Mouse (Mus musculus): ENCODE data around the gene Sox6.
A peak's percentile ranks its signal among the peaks of the same experiment; 100 is the strongest.

DNA sequence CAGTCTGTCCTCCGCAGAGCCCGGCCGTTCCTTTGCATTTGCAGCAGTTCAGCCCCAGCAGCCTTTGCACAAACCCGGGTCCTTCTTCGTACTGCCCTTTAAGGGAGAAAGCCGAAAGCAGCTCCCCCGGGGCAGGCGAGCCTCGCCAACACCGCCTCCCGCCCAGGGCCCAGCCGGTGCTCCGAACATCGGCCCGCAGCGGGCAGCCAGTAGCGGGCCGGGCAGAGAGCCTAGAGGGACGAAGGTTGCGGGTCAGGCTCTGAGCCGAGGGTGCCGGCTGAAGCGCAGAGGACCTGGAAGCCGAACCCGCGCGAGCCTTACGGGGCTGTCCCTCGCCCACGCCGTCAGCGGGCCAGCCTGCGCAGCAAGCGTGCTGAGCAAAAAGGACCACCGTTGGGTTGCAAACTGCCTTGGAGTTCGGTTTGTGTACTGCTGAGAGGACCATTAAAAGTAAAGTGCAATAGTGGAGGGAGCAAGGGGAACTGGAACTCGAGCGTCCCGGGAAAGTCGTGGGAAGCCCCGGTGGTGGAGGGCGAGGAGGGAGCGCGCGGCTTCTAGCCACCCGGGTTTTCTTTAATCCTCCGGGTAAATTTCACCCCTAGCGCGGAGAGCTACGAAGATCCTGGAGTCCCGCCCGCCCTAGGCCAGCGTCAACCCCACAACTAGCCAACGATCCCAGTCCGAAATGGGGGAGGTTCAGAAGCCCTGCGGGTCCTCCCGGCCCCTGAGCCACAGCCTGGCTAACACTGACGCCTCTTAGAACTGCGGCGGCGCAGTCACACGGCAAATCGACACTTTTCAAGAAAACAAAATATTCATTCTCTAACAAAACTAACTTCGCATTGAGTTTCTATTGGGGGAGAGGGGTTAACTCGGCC is 6.6 kb downstream of the Sox6 start:
- TF ChIP-seq CTCF (IDR thresholded peaks at IDR 0.05) (no peak), POLR2A (IDR thresholded peaks at IDR 0.05; ENCODE audit: insufficient read depth, low read depth, low read length) (0 out of 2 replicates have a peak, but pooled peaks have one; percentile 35)
